Mouse (Mus musculus): Measurements from ENCODE around the gene Nbl1.

Gene Nbl1

GRCm38 (mm10) chr4:139100326-139100725, 7.5 kb upstream of the Nbl1 start:
- no peak for DNase-seq (ENCODE audit: low spot score)

GRCm38 (mm10) chr4:139096201-139096600, 3.4 kb upstream of the Nbl1 start:
- no peak for DNase-seq (ENCODE audit: low spot score)

GRCm38 (mm10) chr4:139095406-139095805, 2.6 kb upstream of the Nbl1 start:
- no peak for DNase-seq (ENCODE audit: low spot score)

GRCm38 (mm10) chr4:139093196-139093530, 370 bp upstream of the Nbl1 start:
- no peak for DNase-seq (ENCODE audit: low spot score)

DNA sequence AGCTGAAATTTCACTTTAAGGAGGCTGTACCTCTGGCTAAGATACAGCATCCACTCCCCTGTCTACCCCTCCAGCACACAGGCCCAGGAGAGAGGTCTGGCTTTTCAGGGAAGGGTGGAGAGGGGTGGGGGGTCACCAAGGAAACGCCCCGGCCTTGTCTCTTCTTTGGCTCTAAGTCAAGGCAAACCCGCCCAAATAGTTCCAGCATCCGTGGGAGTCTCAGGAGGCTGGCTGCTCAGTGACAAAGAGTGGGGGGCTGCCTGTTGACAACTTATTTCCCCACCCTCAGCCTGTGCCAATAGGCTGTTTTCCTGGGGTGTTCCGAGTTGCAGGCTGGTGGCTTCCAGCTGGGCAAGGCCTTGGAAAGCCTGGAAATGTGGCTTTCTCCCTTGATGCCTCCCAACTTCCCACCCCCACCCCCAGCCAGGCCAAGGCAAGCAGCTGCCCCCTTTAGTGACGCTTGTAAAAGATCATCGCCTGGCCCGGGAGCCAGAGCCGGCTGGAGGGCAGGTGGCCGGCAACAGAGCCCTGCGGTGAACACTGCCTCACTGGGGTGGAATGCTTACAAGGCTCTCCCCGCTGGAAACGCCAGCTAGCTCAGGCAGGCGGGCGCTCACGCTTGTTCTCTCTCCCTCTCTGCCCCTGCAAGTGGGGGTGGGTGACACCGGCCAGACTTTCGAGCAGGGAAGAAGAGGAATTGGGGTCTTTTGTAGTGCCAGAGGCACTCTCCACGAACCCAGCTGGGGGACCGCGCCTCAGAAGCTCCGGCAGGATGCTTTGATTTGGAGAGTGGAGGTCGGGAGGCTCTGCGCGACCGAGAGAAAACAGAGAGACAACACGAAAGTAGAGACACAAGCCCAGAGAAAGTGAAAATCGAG, 1.1 kb downstream of the Nbl1 start:
- DNase-seq (ENCODE audit: low spot score): no peak

- DNase-seq (ENCODE audit: low spot score): no peak
Measured at GRCm38 (mm10) chr4:139091066-139091465, 1.7 kb downstream of the Nbl1 start.

GRCm38 (mm10) chr4:139090303-139090940, 2.4 kb downstream of the Nbl1 start:
- DNase-seq (ENCODE audit: low spot score): no peak

DNA sequence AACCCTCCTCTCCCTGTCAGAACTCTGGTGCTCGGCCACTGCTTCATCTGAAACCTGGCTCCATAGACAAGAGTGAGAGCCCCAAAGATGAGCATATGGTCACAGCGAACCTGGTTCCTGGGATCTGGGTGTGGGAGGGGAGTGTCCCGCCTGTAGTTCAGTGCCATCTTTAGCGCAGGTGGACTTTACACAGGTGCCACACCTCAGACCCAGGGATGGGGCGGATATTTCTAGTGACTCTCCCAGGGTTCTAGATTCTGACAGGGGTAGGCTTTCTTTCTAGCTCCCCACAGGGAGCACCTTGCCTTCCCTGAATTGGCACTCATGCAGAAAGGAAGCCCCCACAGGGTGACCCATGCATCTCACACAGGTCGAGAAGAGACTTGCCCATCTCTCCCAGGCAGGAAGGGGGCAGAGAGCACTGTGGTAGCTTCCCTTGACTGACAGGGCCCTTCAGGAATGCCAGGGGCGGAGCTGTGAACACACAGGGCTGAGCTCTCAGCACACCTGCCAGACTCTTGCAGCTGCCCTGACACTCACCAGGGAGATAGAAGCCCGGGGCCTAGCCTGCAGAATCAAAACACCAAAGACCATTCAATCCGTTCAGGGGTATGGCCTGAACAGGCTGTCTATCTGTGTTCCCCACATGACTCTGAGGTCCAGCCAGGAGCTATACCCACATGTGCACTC, 3.7 kb downstream of the Nbl1 start:
- DNase-seq (ENCODE audit: low spot score): no peak

DNA sequence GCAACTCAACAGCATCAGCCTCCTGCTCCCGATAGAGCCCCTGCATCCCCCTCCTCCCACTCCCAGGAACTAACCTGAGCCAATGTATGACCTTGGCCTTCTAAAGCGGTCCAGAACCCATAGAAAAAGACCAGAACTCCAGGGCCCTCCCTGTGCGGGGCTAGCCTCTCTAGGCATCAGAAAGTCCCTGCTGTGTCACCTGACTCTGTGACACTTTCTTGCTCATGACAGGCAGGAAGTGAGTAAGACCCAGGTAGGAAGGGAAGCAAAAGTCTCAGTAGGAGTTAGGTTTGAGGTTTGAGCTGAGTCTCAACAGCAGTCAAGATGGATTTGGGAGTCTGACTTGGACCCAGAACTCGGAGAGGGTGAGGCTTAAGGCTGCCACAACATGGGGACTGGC, 5.8 kb downstream of the Nbl1 start:
- no peak for DNase-seq (ENCODE audit: low spot score)

GRCm38 (mm10) chr4:139086037-139086436, 6.8 kb downstream of the Nbl1 start:
- peak; percentile 97 for DNase-seq (ENCODE audit: low spot score)

GRCm38 (mm10) chr4:139085337-139085736, 7.5 kb downstream of the Nbl1 start:
- no peak for DNase-seq (ENCODE audit: low spot score)

GRCm38 (mm10) chr4:139082790-139083564, 9.8 kb downstream of the Nbl1 start:
- no peak for DNase-seq (ENCODE audit: low spot score)

DNA sequence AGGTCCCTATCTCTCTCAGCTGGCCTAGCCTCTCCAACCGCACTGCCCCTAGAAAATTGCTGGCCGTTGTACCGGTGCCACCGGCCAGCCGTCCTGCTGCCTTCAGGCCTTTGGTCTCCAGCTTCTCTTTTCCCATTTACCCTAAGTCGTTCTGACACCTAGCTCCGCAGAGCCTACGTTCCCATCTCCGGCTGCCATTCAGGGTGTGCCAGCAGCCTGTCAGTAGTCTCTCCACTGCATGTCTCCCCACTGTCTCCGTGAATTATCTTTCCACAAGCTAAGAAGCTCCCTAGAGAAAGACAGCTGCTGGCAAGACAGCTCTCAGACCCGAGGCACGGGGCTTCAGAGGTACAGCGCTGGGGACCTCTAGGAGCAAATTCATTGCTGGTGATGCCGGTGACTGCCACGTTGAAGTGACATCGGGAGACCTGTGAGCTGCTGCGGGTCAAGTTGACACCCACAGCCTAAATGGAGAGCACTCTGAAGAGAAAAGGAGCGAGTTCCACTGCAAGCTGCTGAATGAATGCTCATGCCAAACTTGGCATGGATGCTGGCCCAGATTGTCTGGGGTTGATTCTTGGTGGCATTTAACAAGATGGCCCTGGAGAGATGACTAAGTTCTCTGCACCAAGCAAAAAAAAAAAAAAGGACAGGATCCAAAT, 11.4 kb downstream of the Nbl1 start:
- DNase-seq (ENCODE audit: low spot score): no peak

DNA sequence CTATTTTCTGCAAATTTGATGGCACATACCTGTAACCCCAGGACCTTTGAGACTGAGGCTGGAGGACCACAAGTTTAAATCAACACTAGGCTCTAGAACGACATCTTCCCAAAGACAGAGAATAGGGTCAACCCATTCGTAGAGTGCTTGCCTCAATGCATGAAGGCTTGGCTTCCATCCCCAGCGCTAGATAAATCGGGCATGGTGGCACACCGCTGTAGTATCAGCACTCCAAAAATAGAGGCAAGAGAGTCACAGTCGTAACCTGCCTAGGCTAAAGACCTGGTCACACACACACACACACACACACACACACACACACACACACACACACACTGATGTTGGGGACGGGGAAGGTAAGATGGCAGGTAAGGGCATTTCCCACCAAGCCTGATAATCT, 12.5 kb downstream of the Nbl1 start:
- no peak for DNase-seq (ENCODE audit: low spot score)

- DNase-seq (ENCODE audit: low spot score): no peak
Measured at GRCm38 (mm10) chr4:139079439-139079838, 13.4 kb downstream of the Nbl1 start.

GRCm38 (mm10) chr4:139078726-139079125, 14.1 kb downstream of the Nbl1 start:
- DNase-seq (ENCODE audit: low spot score): no peak

GRCm38 (mm10) chr4:139078313-139078712, 14.5 kb downstream of the Nbl1 start:
- DNase-seq (ENCODE audit: low spot score): peak; percentile 63

- no peak for DNase-seq (ENCODE audit: low spot score)
Measured at GRCm38 (mm10) chr4:139075915-139076314, 16.9 kb downstream of the Nbl1 start.

DNA sequence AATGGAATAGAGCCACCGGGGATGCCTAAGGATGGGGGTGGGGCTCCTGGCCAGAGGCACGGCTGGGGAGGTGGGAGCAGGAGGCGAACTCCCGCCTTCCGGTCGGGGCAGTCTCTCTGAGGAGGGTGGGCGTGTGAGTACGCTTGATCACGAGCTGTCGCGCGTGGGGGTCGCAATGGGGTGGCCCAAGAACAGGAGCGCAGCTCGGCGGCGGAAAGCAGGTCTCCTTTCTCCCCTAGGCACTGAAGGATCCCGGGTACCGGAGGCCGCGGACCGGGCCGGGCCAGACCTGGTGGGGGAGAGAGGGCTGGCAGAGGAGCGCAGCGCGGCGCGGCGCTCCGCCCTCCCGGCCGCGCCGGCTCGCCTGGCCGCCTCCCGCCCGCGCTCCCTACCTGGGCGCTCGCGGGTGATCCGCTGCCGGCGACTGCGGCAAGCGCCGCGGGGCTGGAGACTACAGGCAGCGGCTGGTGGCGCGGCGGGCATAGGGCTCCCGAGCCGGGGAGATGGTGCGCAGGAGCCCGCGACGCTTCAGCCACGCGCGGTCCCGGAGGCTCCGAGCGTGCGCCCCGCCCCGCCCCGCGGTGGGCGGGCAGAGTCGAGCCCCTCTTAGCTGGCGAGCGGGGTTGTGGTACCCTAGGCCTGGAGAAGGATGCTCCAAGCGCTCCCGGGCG, 17.6 kb downstream of the Nbl1 start, which contains the start of gene Htr6:
Htr6 (minus strand) TSS at position 530 of the 671 bp plus-strand sequence.
- DNase-seq (ENCODE audit: low spot score): no peak

DNA sequence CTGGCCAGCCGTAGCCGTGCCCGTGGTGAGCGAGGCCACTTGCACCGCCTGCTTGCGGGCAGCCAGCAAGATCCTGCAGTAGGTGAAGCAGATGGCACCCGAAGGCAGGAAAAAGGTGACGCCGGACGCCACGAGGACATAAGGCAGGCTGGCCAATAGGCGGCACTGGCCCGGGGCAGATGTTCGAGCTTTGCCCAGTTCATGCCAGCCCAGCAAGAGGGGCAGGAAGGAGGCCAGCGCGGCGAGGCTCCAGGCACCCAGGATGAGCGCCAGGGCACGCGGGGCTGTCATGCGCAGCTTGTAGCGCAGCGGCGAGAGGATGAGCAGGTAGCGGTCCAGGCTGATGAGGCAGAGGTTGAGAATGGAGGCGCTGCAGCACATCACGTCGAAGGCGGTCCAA, 18.7 kb downstream of the Nbl1 start:
- no peak for DNase-seq (ENCODE audit: low spot score)

DNA sequence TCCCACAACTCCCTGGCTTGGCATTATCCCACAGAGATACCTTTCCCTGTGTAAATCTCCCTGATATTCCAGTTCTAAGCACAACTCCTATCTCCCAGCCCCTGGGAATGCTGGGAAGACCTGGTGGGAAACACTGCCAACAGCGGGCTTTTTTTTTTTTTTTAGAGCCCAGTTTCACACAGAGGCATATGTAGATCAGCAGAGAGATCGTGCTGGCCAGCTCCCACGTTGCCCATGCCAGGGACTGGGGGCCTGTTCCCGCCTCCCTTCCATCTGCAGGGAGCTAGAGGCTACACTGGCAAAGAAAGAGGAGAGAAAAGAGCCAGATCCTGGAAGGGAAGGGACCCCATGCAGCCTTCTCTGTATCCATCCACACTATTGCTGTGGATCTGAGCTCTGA, 24.5 kb downstream of the Nbl1 start:
- no peak for DNase-seq (ENCODE audit: low spot score)

Measured in retina, embryonic 14.5 days (tissue).